Mouse (Mus musculus): ENCODE data around the gene Pno1. TPM values are rescaled to one million over a fixed set of nuclear protein-coding genes. Genes with fewer than 3 reads are reported as not detected.
"Not testable (repeated sequence)": the region's sequence is repeated elsewhere in the genome, so short reads cannot be mapped to it uniquely, and the experiment has no call there.

The Pno1 gene
- 44.6 and 49.0 TPM in 2 replicates for polyA plus RNA-seq (2015; fragmentation: Nextera tagmentation; extraction: Ambion mirVana)

DNA sequence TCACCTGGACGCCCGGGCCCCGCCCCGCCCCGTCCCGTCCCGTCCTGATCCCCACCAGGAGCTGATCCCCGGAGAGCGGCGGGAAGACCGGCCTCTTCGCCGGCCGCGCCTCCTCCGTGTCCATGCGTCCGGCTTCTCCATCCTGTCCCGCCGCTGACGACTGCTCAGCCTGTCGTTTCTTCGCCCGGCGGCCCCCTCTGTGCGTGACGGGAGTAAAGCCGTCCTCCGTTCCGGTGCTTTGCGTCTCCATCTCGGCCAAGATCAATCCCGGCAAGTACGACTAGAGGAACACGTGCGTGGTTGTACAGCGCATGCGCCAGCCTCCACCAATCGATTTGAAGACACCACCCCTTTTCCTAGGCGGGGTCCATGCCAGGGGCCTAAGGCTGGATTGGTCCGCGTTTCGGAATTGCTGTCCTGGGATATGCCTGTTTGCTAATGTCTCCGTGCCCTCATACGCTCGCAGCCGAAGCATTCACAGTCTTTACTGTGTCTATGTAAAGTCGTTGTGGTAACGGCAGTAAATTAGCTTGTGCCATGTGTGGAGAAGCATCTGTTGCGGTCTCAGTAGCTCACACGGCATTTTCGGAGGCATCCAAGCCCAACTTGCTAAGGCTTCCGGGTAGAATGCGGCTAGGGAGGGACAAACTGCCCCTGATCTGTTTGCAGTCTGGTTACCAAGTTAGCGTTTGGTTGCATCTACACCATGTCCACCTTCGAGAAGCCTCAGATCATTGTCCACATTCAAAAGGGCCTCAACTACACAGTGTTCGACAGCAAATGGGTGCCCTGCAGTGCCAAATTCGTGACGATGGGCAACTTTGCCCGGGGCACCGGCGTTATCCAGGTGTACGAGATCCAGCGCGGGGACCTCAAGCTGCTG is at the start of gene Pno1:
Pno1 (minus strand) TSS at position 311 of the 883 bp plus-strand sequence.
- under 1% methylated on average over 65 of the region's 65 CpGs for WGBS
- Histone ChIP-seq H3K9ac (peak within 1 kb of the TSS; percentile 82), H3K27ac (replicated peaks) (peak within 1 kb of the TSS; percentile 88), H3K36me3 (peaks cover 23% of the 10 kb centered on the region), H3K4me2 (peak within 1 kb of the TSS; percentile 79), H3K27me3 (no peaks in the 10 kb centered on the region), H3K9me3 (no peaks in the 10 kb centered on the region), H3K4me3 (peak within 1 kb of the TSS; percentile 97), H3K4me1 (replicated peaks) (peaks cover 24% of the 10 kb centered on the region)
- ATAC-seq (ENCODE audit: low FRiP score, low read depth) = peak; percentile 99

DNA sequence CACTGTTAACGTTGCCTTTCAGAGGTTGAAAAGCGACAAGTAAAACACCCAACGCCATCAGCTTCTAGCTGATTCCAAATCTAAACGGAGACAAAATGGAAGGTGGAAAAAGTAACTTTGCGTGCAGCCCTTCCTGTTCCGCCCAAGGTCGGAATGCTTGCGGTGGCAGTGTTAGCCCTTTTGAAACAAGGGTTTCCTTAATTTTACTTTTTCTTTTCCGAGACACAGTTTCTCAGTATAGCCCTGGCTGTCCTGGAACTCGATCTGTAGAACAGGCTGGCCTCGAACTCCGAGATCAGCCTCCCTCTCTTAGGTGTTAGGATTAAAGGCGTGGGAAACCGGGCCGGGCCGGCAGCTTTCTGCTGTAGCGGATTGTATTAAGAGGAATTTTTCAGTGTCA is 46.5 kb upstream of the Pno1 start:
- Histone ChIP-seq H3K27ac (replicated peaks) (peak overlapping the region; percentile 89), H3K9me3 (no peaks in the 10 kb centered on the region), H3K36me3 (no peaks in the 10 kb centered on the region), H3K9ac (peak overlapping the region; percentile 64), H3K4me3 (peak overlapping the region; percentile 63), H3K27me3 (no peaks in the 10 kb centered on the region), H3K4me1 (replicated peaks) (peaks cover 19% of the 10 kb centered on the region), H3K4me2 (peak overlapping the region; percentile 86)
- WGBS = under 1% methylated on average over 17 of the region's 17 CpGs
- 0 out of 2 replicates have a peak, but pooled peaks have one; percentile 20 for ATAC-seq (ENCODE audit: low FRiP score, low read depth)

- H3K9ac ChIP-seq = peak within 1 kb of the TSS; percentile 64
- peak; percentile 94 for ATAC-seq (ENCODE audit: low FRiP score, low read depth)
- under 1% methylated on average over 33 of the region's 33 CpGs for WGBS
- no peaks in the 10 kb centered on the region for H3K27me3 ChIP-seq
- peak within 1 kb of the TSS; percentile 63 for H3K4me3 ChIP-seq
- no peaks in the 10 kb centered on the region for H3K9me3 ChIP-seq
- H3K27ac ChIP-seq (replicated peaks) = peak within 1 kb of the TSS; percentile 89
- H3K4me2 ChIP-seq = peak within 1 kb of the TSS; percentile 86
- H3K4me1 ChIP-seq (replicated peaks) = peaks cover 19% of the 10 kb centered on the region
- H3K36me3 ChIP-seq = no peaks in the 10 kb centered on the region
Measured at GRCm38 (mm10) chr11:17257443-17257842, 46.1 kb upstream of the Pno1 start, which contains the start of gene C1d. Gene C1d, plus strand, starts transcription at chr11:17257579.

DNA sequence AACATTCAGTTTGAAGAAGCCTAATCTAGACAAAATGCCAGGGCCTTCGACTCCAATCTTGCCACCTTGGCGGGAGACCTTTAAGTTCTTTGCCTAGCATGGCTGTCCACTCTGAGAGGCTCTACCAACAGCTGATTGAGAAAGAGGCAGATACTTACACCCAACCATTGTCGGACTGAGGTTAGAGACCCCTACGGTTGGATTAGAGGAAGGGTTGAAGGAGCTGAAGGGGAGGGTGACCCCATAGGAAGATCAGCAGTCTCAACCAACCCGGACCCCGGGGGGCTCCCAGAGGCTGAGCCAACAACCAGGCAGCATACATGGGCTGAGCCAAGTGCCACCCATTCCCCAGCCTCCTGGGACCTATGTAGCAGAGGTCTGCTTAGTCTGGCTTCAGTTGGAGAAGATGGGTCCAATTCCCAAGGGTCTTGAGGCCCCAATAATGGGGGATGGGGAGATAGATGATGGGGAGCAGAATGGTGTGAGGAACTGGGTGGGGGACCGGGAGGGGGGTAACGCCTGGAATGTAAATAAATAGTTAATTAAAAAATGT is 45.5 kb upstream of the Pno1 start:
- H3K36me3 ChIP-seq = no peaks in the 10 kb centered on the region
- H3K27me3 ChIP-seq = no peaks in the 10 kb centered on the region
- H3K4me2 ChIP-seq = peak overlapping the region; percentile 86
- peak overlapping the region; percentile 64 for H3K9ac ChIP-seq
- peaks cover 19% of the 10 kb centered on the region for H3K4me1 ChIP-seq (replicated peaks)
- peak; percentile 77 for ATAC-seq (ENCODE audit: low FRiP score, low read depth)
- H3K27ac ChIP-seq (replicated peaks) = peak overlapping the region; percentile 89
- no peaks in the 10 kb centered on the region for H3K9me3 ChIP-seq
- H3K4me3 ChIP-seq = peak overlapping the region; percentile 63
- 66% methylated on average over 8 of the region's 8 CpGs for WGBS

- no peak overlapping the region for H3K4me2 ChIP-seq
- no peaks in the 10 kb centered on the region for H3K27me3 ChIP-seq
- no peak for ATAC-seq (ENCODE audit: low FRiP score, low read depth)
Measured at GRCm38 (mm10) chr11:17248715-17249114, 37.3 kb upstream of the Pno1 start.

DNA sequence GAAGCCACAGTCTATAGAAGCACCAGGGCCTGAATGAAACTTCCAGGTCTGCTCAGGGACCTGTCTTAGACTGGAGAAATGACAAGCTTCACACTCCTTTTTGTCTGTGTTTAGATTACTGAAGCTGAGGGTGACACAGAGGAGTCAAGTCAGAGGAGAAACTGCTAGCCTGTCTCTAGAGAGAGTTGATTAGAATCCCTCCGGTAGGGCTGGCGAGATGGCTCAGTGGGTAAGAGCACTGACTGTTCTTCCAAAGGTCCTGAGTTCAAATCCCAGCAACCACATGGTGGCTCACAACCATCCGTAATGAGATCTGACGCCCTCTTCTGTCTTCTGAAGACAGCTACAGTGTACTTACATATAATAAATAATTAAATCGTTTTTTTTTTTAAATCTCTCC is 27.2 kb upstream of the Pno1 start:
- H3K9ac ChIP-seq; H3K27ac ChIP-seq (replicated peaks); H3K36me3 ChIP-seq; H3K9me3 ChIP-seq; H3K4me3 ChIP-seq; H3K4me1 ChIP-seq (replicated peaks); H3K4me2 ChIP-seq; H3K27me3 ChIP-seq; ATAC-seq (ENCODE audit: low FRiP score, low read depth): not testable (repeated sequence)
- WGBS = 93% methylated on average over 5 of the region's 5 CpGs

More at GRCm38 (mm10) chr11:17248715-17249114, 37.3 kb upstream of the Pno1 start:
- H3K9ac ChIP-seq = no peak overlapping the region
- H3K9me3 ChIP-seq = no peaks in the 10 kb centered on the region
- no peak overlapping the region for H3K27ac ChIP-seq (replicated peaks)
- no peaks in the 10 kb centered on the region for H3K4me1 ChIP-seq (replicated peaks)
- H3K36me3 ChIP-seq = no peaks in the 10 kb centered on the region
- no peak overlapping the region for H3K4me3 ChIP-seq

DNA sequence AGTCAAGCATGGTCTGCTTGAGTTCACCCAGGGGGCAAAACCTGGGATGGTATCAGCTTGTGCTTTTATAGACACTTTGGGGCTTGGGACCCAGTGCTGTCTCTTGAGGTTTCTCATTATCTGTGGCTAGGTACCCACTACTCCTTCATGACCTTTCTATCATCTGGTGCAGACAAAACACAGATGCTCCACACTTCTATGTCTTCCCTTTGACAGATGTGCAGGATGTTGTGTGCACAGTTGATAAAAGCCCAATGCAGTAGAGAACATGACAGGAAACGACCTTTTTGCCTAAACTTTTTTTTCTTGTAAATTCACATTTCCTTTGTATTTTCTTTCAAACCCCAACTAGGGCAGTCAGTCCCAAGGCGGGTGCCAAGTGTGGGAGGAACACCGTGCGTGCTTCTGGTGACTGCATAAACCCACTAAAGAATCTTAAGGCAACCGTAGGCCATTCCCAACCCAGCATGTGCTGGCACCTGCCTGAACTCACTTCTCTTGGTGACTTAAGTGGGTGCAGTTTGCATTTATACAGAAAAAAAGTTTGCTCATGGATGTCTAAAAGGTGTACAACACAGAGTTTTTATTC is 25.2 kb upstream of the Pno1 start:
- Histone ChIP-seq H3K9me3 (no peaks in the 10 kb centered on the region), H3K4me2 (no peak overlapping the region), H3K27me3 (no peaks in the 10 kb centered on the region), H3K9ac (no peak overlapping the region), H3K4me3 (no peak overlapping the region), H3K27ac (replicated peaks) (no peak overlapping the region), H3K4me1 (replicated peaks) (no peaks in the 10 kb centered on the region), H3K36me3 (peaks cover 11% of the 10 kb centered on the region)
- 86% methylated on average over 5 of the region's 5 CpGs for WGBS
- ATAC-seq (ENCODE audit: low FRiP score, low read depth) = no peak

GRCm38 (mm10) chr11:17232792-17233191 is 21.4 kb upstream of the Pno1 start:
- H3K9me3 ChIP-seq = no peaks in the 10 kb centered on the region
- peaks cover 22% of the 10 kb centered on the region for H3K36me3 ChIP-seq
- no peaks in the 10 kb centered on the region for H3K27me3 ChIP-seq
- H3K4me2 ChIP-seq = no peak overlapping the region
- 80% methylated on average over 5 of the region's 5 CpGs for WGBS
- no peak overlapping the region for H3K27ac ChIP-seq (replicated peaks)
- no peak overlapping the region for H3K4me3 ChIP-seq
- no peaks in the 10 kb centered on the region for H3K4me1 ChIP-seq (replicated peaks)
- no peak overlapping the region for H3K9ac ChIP-seq
- ATAC-seq (ENCODE audit: low FRiP score, low read depth) = no peak

GRCm38 (mm10) chr11:17221126-17221525 is 9.8 kb upstream of the Pno1 start:
- no peaks in the 10 kb centered on the region for H3K9me3 ChIP-seq
- no peak overlapping the region for H3K4me2 ChIP-seq
- peaks cover 17% of the 10 kb centered on the region; the same call in 1 of the 2 replicates for H3K36me3 ChIP-seq
- no peaks in the 10 kb centered on the region for H3K4me1 ChIP-seq (replicated peaks)
- no peak overlapping the region for H3K9ac ChIP-seq
- no peaks in the 10 kb centered on the region for H3K27me3 ChIP-seq
- WGBS = 94% methylated on average over 8 of the region's 8 CpGs
- no peak overlapping the region for H3K4me3 ChIP-seq
- no peak for ATAC-seq (ENCODE audit: low FRiP score, low read depth)
- no peak overlapping the region for H3K27ac ChIP-seq (replicated peaks)

- Histone ChIP-seq H3K27ac (replicated peaks) (no peak overlapping the region), H3K36me3 (no peaks in the 10 kb centered on the region), H3K4me2 (no peak overlapping the region), H3K4me1 (replicated peaks) (peaks cover 18% of the 10 kb centered on the region), H3K9me3 (no peaks in the 10 kb centered on the region), H3K4me3 (no peak overlapping the region), H3K9ac (no peak overlapping the region), H3K27me3 (no peaks in the 10 kb centered on the region)
- no peak for ATAC-seq (ENCODE audit: low FRiP score, low read depth)
- WGBS = 92% methylated on average over 3 of the region's 3 CpGs
Measured at GRCm38 (mm10) chr11:17215475-17215874, 4.1 kb upstream of the Pno1 start.

GRCm38 (mm10) chr11:17212903-17213509 is 1.6 kb upstream of the Pno1 start:
- Histone ChIP-seq H3K27me3 (no peaks in the 10 kb centered on the region), H3K9ac (no peak overlapping the region), H3K9me3 (no peaks in the 10 kb centered on the region), H3K36me3 (peaks cover 15% of the 10 kb centered on the region), H3K4me3 (peak overlapping the region; percentile 97), H3K27ac (replicated peaks) (no peak overlapping the region), H3K4me2 (peak overlapping the region; percentile 79), H3K4me1 (replicated peaks) (peaks cover 24% of the 10 kb centered on the region)
- 84% methylated on average over 5 of the region's 5 CpGs for WGBS
- ATAC-seq (ENCODE audit: low FRiP score, low read depth) = no peak

DNA sequence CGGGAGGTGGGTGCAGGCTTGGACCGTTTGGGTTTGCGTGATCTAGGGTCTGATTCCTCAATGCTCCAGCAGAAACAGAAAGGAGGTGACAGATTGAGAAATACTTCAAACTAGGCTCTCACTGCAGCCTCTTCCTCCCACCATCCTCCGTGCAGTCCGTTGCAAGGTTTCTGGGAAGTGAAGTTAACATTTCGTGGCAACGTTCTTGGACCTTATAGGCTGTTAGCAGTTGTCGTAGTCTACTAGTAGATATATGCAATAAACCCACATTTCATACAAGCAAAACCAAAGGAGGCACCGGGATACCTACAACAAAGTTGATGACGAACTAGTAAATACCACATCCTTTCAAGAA is 750 bp upstream of the Pno1 start:
- Histone ChIP-seq H3K36me3 (peaks cover 21% of the 10 kb centered on the region), H3K27me3 (no peaks in the 10 kb centered on the region), H3K27ac (replicated peaks) (peak overlapping the region; percentile 88), H3K4me1 (replicated peaks) (peaks cover 24% of the 10 kb centered on the region), H3K4me3 (peak overlapping the region; percentile 97), H3K4me2 (peak overlapping the region; percentile 79), H3K9me3 (no peaks in the 10 kb centered on the region), H3K9ac (peak overlapping the region; percentile 82)
- no peak for ATAC-seq (ENCODE audit: low FRiP score, low read depth)
- WGBS = 3% methylated on average over 10 of the region's 10 CpGs

All from hindbrain, embryonic 15.5 days (tissue).